Mouse (Mus musculus): Measurements from ENCODE around the gene Atp5d.

DNA sequence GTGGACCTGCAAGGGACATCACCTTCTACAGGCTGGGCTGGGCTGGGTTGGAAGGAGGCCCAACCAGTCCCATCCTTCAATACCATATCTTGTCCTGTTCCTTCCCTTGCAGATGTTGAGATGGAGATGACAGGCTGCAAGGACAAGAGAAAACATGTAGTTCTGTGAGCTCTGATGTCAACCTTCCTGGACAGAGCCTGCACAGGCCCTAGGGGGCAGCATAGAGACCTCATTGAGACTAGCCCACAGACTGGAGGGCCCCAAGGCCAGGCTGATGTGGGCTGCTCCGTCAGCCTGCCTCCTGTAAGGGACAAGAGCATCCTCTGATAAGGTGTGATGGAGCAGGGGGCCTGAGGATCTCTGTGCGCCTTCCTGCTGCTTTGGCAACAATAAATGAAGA, 36.3 kb downstream of the Atp5d start:
- TF ChIP-seq POLR2A (IDR thresholded peaks at IDR 0.05; ENCODE audit: insufficient read length, low read depth), result no peak
- TF ChIP-seq E2F4 (IDR thresholded peaks at IDR 0.05; ENCODE audit: insufficient read depth), result no peak

Data from myocyte (in vitro differentiated cells).